Mouse (Mus musculus): ENCODE results near the gene Olfr228.
"Not testable (repeated sequence)": the region's sequence is repeated elsewhere in the genome, so short reads cannot be mapped to it uniquely, and the experiment has no call there.

- TF ChIP-seq POLR2A (IDR thresholded peaks at IDR 0.05; ENCODE audit: control insufficient read depth in 1 of 2, insufficient read depth in 1 of 2, low read depth in 1 of 2, low read length in 2 of 2, poor library complexity in 1 of 2); EP300 (IDR thresholded peaks at IDR 0.05; ENCODE audit: low read depth in 1 of 2, low read length in 2 of 2); TCF12 (IDR thresholded peaks at IDR 0.05; ENCODE audit: low read depth, low read length); CTCF (IDR thresholded peaks at IDR 0.05 in 2 of 3, conservative IDR thresholded peaks at IDR 0.05 in 1 of 3; ENCODE audit: control insufficient read depth in 1 of 3, insufficient read depth in 1 of 3, low read depth in 2 of 3, low read length in 3 of 3, poor library complexity in 1 of 3, severe bottlenecking in 1 of 3); ETS1 (IDR thresholded peaks at IDR 0.05; ENCODE audit: low read depth, low read length); GABPA (IDR thresholded peaks at IDR 0.05; ENCODE audit: low read depth, low read length): not testable (repeated sequence)
Observed at GRCm38 (mm10) chr2:86442101-86442500, 45.1 kb downstream of the Olfr228 start.
